Comparison of ENCODE assay signal across 8 mouse cellular contexts in genomic region chr2:127608234-127608633, GRCm38 (mm10). TPM values are rescaled to one million over a fixed set of nuclear protein-coding genes. Genes with fewer than 3 reads are reported as not detected.
DNase-seq lines count a peak whose midpoint lies in the region; ATAC-seq lines count a peak whose summit lies in the region.

No protein-coding gene starts in this region.

- H3K36me3 ChIP-seq in kidney, embryonic 16.5 days (ENCODE audit: insufficient read depth, low read length): peaks cover 22% of the 10 kb centered on the region

- no peak overlapping the region for H3K9ac ChIP-seq in kidney, embryonic 16.5 days (replicated peaks; ENCODE audit: low read length)

- peaks cover 10% of the 10 kb centered on the region; the same call in 1 of the 2 replicates for H3K4me1 ChIP-seq in kidney, embryonic 16.5 days (ENCODE audit: insufficient read depth, low read length)

- ATAC-seq in kidney, embryonic 16.5 days (ENCODE audit: low FRiP score, low TSS enrichment): peak; percentile 53; the same call in 1 of the 2 replicates

- H3K4me3 ChIP-seq in kidney, embryonic 16.5 days (ENCODE audit: low read length): no peak overlapping the region

- H3K27me3 ChIP-seq in kidney, embryonic 16.5 days (ENCODE audit: insufficient read depth, low read length): no peaks in the 10 kb centered on the region

- H3K9me3 ChIP-seq in kidney, embryonic 16.5 days (ENCODE audit: low read length): no peaks in the 10 kb centered on the region

- H3K27ac ChIP-seq in kidney, embryonic 16.5 days (ENCODE audit: low read length): 0 out of 2 replicates have a peak overlapping the region, but pooled peaks have one; percentile 48

- 45% methylated on average over 3 of the region's 3 CpGs for WGBS in kidney, embryonic 16.5 days

- DNase-seq in gastrocnemius, adult 18-20 months (ENCODE audit: low spot score): peak; percentile 12
- DNase-seq in gastrocnemius, postnatal 4 days (ENCODE audit: low spot score in 2 of 2): no peak
- DNase-seq in thymus, postnatal 0 days (ENCODE audit: low spot score): peak; percentile 33
- DNase-seq in thymus, postnatal 14 days: no peak
- no peak for DNase-seq in yolk sac, embryonic 10.5 days (ENCODE audit: low spot score)
- no peak for DNase-seq in right cerebral cortex, postnatal 10 days (ENCODE audit: low spot score in 2 of 2)
- no peak for DNase-seq in adrenal gland, adult 2 months

- H3K4me2 ChIP-seq in kidney, embryonic 16.5 days (replicated peaks; ENCODE audit: low read depth, low read length): no peak overlapping the region

RNA-seq across cellular contexts. Expression of gene Mrps5, which starts 21.2 kb away (rescaled TPM):
- 10 to 100 TPM; 69.3 to 82.2 TPM for total RNA-seq in gastrocnemius, adult 18-20 months (2021)
- 10 to 100 TPM; 88.2 to 93.6 TPM for total RNA-seq in gastrocnemius, postnatal 4 days (2021)
- 152 and 158 TPM in 2 replicates for polyA plus RNA-seq in thymus, postnatal 0 days (2015; fragmentation: Nextera tagmentation; extraction: Ambion mirVana)
- 147 and 148 TPM in 2 replicates for polyA plus RNA-seq in kidney, embryonic 16.5 days (2015; fragmentation: Nextera tagmentation; extraction: Ambion mirVana)
- 100 to 1,000 TPM; 111 to 122 TPM for total RNA-seq in adrenal gland, adult 2 months (2021)
- polyA plus RNA-seq in adrenal gland, adult 2 months (2012; rRNA removed): 36.8 and 43.7 TPM in 2 replicates

RNA-seq across cellular contexts. Expression of gene Zfp661, which starts 21.3 kb away (rescaled TPM):
- 1 to 10 TPM; 2.0 to 3.0 TPM for total RNA-seq in gastrocnemius, adult 18-20 months (2021)
- 1 to 10 TPM; 2.0 to 2.5 TPM for total RNA-seq in gastrocnemius, postnatal 4 days (2021)
- polyA plus RNA-seq in thymus, postnatal 0 days (2015; fragmentation: Nextera tagmentation; extraction: Ambion mirVana): 1.7 and 2.3 TPM in 2 replicates
- 5.1 and 5.6 TPM in 2 replicates for polyA plus RNA-seq in kidney, embryonic 16.5 days (2015; fragmentation: Nextera tagmentation; extraction: Ambion mirVana)
- 1 to 10 TPM; 2.7 to 2.9 TPM for total RNA-seq in adrenal gland, adult 2 months (2021)
- polyA plus RNA-seq in adrenal gland, adult 2 months (2012; rRNA removed): 0.90 and 1.3 TPM in 2 replicates

RNA-seq across cellular contexts. Expression of gene Mal, which starts 48.3 kb away (rescaled TPM):
- 1 to 10 TPM; 1.6 to 1.9 TPM for total RNA-seq in gastrocnemius, adult 18-20 months (2021)
- total RNA-seq in gastrocnemius, postnatal 4 days (2021): 10 to 100 TPM; 15.9 to 17.6 TPM
- 1.1 and 4.6 TPM in 2 replicates for polyA plus RNA-seq in thymus, postnatal 0 days (2015; fragmentation: Nextera tagmentation; extraction: Ambion mirVana)
- 59.5 and 59.7 TPM in 2 replicates for polyA plus RNA-seq in kidney, embryonic 16.5 days (2015; fragmentation: Nextera tagmentation; extraction: Ambion mirVana)
- 1 to 10 TPM; 5.9 to 8.1 TPM for total RNA-seq in adrenal gland, adult 2 months (2021)
- polyA plus RNA-seq in adrenal gland, adult 2 months (2012; rRNA removed): 1.9 and 2.9 TPM in 2 replicates

Comparison
In these comparisons a context has a peak if more than half of its experiments do, and no peak if none do; other contexts are left out.
1. DNase-seq: peak in gastrocnemius, adult 18-20 months (single experiment) and thymus, postnatal 0 days (single experiment); none in gastrocnemius, postnatal 4 days (0 of 2), thymus, postnatal 14 days (single experiment), yolk sac, embryonic 10.5 days (single experiment), right cerebral cortex, postnatal 10 days (0 of 2) and adrenal gland, adult 2 months (single experiment).